Mouse (Mus musculus) embryonic fibroblast, embryonic 13.5 days (primary cell): ENCODE results near the gene Vmn2r89. TPM values are rescaled to one million over a fixed set of nuclear protein-coding genes. Genes with fewer than 3 reads are reported as not detected.
"Not testable (repeated sequence)": the region's sequence is repeated elsewhere in the genome, so short reads cannot be mapped to it uniquely, and the experiment has no call there.

Experiments
- H3K27ac ChIP-seq: 2 replicates; pipeline ENCODE4 v1.5.1; 2012; ENCODE audit warnings: low read length, control low read depth, inconsistent platforms; ENCODE audit not compliant: insufficient read depth
- H3K4me1 ChIP-seq: 2 replicates; pipeline ENCODE4 v1.6.1; 2011; ENCODE audit warnings: low read length; ENCODE audit not compliant: control insufficient read depth, insufficient read depth
- H3K4me3 ChIP-seq: 2 replicates; pipeline ENCODE4 v1.5.1; 2011; ENCODE audit warnings: mild to moderate bottlenecking, control low read depth, low read length; ENCODE audit not compliant: insufficient read depth
- CTCF ChIP-seq: IDR thresholded peaks from 2 replicates; pipeline ENCODE4 v1.5.1; 2011; ENCODE audit warnings: mild to moderate bottlenecking, control low read depth, low read length, moderate library complexity, borderline replicate concordance; ENCODE audit not compliant: insufficient read depth
- POLR2A ChIP-seq: IDR thresholded peaks from 2 replicates; pipeline ENCODE4 v1.6.1; 2011; ENCODE audit warnings: low read depth, mild to moderate bottlenecking, control low read depth, low read length, moderate library complexity
- polyA plus RNA-seq: library from polyadenylated mRNA; stranded (reverse); fragments of >200 nt; gene quantifications from 2 replicates; pipeline ENCODE4 v1.2.4, GENCODE M21; 2011; ENCODE audit warnings: low read depth; ENCODE audit not compliant: missing spikeins, insufficient read length

The Vmn2r89 gene
- polyA plus RNA-seq, result not detected in 2 replicates

DNA sequence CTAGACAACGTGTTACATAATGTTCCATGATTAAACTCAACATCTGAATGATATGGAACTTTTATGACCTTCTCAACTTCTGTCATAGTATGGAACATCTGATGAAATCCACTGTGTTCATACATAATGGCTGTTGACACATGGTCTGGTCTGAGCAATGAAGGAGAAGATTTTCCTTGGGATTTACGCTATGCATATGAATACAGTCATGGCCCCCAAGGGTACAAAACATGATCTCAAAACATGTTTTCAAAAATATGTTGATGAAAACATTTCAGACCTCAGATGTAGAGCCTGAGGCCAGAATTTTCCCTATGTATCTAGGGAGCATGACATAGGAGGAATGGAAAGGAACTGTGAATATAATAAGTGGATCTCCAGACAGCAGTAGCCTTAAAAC lies at the start of gene Vmn2r89:
Gene Vmn2r89, plus strand, starts transcription at position 301 of the 400 bp plus-strand sequence.
- H3K4me3 ChIP-seq, H3K4me1 ChIP-seq, H3K27ac ChIP-seq: not testable (repeated sequence)

DNA sequence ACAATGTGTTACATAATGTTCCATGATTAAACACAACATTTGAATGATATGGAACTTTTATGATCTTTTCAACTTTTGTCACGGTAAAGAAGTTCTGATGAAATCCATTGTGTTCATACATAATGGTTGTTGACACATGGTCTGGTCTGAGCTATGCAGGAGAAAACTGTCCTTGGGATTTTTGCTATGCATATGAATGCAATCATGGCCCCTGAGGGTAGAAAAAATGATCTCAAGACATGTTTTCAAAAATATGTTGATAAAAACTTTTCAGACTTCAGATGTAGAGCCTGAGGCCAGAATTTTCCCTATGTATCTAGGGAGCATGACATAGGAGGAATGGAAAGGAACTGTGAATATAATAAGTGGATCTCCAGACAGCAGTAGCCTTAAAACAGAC lies 41.1 kb upstream of the Vmn2r89 start, which contains the start of gene Vmn2r88:
Gene Vmn2r88, plus strand, starts transcription at position 301 of the 400 bp plus-strand sequence.
- no peak within 1 kb of the TSS for H3K4me3 ChIP-seq
- H3K27ac ChIP-seq, result no peak within 1 kb of the TSS
- TF ChIP-seq CTCF, result no peak
- TF ChIP-seq POLR2A, result no peak

DNA sequence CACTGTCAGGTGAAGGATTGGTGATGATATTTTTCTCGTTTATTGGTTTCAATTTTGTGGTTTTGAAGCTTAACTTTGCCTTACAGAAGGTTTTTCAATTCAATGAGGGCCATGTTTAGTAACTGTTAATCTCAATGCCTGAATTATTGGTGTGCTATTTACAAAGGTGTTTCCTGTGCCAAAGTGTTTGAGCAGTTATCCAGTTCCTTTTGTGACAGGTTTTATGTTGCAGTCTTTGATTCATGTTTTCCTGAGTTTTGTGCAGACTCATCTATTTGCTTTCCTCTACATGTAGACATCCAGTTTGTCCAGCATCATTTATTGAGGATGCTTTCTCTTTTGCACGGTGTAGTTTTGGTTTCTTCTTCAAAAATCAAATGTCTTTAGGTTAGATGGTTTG lies 27.8 kb upstream of the Vmn2r89 start:
- H3K4me1 ChIP-seq, result no peaks in the 10 kb centered on the region
- no peak for TF ChIP-seq CTCF
- no peak for TF ChIP-seq POLR2A
- no peak overlapping the region for H3K4me3 ChIP-seq
- H3K27ac ChIP-seq, result no peak overlapping the region

More for the DNA sequence above, 41.1 kb upstream of the Vmn2r89 start, which contains the start of gene Vmn2r88:
- H3K4me1 ChIP-seq, result no peaks in the 10 kb centered on the region

DNA sequence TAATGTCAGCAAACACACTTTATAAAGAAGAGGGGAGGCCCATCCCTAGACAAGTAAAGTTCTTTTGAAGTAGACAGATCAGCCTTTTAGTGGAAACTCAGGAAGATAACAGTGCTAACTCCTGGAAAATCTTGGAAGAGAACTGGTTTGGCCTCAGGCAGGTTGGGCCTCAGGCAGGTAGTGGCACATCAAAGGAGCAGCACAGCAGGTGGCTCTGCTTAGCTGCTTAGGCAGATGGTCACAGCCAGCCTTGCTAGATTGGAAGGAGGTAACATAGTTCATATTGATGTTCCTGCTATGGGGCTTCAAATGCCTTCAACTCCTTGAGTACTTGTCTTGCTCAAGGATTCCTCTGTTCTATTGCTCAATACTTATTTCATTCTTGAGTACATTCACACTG lies 21.5 kb upstream of the Vmn2r89 start:
- not testable (repeated sequence) for H3K27ac ChIP-seq, H3K4me3 ChIP-seq, H3K4me1 ChIP-seq

DNA sequence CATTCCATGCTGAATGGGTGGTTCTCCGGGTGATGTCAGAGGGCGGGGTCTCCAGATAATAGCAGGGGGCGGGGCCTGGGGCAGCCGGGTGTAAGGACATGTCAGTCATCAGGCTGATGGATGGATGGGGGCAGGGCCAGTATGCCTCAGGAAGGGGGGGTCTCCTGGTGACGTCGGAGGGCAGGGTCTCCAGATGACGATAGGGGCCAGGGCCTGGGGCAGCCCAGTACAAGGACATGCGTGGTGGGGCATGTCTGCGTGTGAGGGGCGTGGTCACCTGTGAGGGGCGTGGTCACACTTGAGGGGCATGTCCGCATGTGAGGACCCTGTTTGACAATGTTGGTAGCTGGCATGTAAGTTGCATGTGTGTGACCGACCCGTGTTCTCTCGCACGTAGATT lies 17.1 kb upstream of the Vmn2r89 start:
- TF ChIP-seq CTCF (no peak), POLR2A (no peak)
- Histone ChIP-seq H3K27ac (no peak overlapping the region), H3K4me3 (no peak overlapping the region)

DNA sequence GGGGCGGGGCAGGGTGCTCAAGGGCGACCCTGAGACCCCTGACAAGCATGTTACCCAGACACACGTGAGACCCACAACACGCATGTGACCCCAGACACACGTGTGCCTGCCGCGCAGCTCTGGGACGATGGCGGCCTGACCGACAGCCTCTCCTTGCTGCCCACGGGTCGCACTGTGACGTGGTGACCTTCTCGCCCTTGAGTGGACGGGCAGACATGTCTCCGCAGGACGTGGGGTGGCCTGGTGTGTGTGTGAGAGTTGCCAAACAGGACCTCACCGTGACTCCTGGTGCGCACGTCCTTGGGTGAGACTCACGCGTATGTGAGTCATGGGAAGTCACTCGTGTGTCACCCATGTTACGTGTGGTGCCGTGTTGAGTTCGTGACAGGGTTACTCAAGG lies 16.6 kb upstream of the Vmn2r89 start:
- H3K27ac ChIP-seq, result no peak overlapping the region
- no peaks in the 10 kb centered on the region for H3K4me1 ChIP-seq
- no peak overlapping the region for H3K4me3 ChIP-seq
- TF ChIP-seq POLR2A (no peak), CTCF (no peak)

More for the DNA sequence above, 17.1 kb upstream of the Vmn2r89 start:
- no peaks in the 10 kb centered on the region for H3K4me1 ChIP-seq

DNA sequence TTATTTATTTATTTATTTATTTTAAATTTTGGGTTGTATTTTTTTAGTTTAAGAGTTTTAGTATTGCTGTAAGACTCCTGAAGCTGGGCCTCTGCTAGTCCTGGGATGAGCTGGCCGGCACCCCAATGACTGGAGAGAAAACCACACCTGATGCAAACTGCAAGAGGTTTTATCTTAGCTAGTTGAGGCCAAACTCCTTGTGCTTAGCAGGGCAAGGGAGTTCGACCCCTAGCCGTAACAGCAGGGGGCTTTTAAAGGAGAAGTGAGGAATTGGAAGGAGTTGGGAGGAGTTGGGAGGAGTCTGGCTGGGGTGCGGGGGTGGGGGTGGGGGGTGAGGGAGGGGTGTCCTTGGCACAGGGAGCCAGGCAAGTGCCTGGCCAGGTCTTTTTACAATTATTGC lies 12.7 kb upstream of the Vmn2r89 start:
- no peak for TF ChIP-seq CTCF
- no peak for TF ChIP-seq POLR2A
- Histone ChIP-seq H3K27ac (no peak overlapping the region), H3K4me1 (no peaks in the 10 kb centered on the region), H3K4me3 (no peak overlapping the region)

DNA sequence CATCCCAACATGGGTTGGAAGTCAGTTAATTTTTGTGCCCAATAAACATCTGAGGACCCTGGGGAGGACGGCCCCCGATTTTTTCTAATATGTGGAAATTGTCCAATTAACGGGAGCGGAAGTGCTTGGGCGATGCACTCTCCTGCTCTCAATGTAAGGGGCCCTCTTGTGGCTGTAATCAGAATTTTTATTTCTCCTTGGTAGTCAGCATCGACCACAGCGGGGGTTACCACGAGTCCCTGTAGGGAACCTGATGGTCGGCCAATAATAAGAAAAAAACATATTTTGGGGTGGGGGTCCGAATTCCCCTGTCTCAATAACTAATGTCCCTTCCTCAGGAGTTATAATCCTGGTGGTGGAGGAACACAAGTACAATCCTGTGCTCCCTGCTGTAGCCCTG lies 28.6 kb downstream of the Vmn2r89 start:
- not testable (repeated sequence) for H3K4me3 ChIP-seq

DNA sequence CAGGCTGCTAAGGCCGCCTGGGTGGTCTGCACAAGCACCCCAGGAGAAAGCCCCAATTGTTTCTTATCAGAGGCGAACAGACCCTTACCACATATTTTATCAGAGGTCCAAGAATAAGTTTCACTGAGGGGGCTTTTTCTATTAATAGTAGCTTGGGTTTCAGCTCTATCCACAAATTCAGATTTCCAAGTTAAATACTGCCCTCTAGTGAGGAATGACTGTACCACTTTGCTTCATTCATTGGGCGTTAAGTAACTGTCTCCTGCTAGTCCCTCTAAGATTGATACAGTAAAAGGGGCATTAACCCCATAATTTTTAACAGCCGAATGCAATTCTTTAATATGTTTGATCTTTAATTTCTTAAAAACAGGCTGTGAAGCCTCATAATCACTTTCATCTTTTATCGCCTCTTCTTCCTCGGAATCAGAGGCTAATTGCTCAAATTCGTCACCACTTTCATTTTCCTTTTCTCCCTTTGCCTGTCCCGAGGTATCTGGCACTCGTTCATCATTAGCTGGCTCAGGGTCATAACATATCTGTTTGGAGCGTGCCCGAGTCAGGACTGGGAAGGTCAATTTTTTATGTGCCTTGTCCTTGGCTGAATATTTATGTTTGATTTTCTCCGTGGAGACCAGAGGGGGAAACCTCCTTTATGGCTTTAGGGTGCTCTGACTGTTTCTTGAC lies 29.8 kb downstream of the Vmn2r89 start:
- not testable (repeated sequence) for H3K4me1 ChIP-seq, H3K27ac ChIP-seq, H3K4me3 ChIP-seq

More for the DNA sequence above, 28.6 kb downstream of the Vmn2r89 start:
- H3K4me1 ChIP-seq, H3K27ac ChIP-seq: not testable (repeated sequence)

DNA sequence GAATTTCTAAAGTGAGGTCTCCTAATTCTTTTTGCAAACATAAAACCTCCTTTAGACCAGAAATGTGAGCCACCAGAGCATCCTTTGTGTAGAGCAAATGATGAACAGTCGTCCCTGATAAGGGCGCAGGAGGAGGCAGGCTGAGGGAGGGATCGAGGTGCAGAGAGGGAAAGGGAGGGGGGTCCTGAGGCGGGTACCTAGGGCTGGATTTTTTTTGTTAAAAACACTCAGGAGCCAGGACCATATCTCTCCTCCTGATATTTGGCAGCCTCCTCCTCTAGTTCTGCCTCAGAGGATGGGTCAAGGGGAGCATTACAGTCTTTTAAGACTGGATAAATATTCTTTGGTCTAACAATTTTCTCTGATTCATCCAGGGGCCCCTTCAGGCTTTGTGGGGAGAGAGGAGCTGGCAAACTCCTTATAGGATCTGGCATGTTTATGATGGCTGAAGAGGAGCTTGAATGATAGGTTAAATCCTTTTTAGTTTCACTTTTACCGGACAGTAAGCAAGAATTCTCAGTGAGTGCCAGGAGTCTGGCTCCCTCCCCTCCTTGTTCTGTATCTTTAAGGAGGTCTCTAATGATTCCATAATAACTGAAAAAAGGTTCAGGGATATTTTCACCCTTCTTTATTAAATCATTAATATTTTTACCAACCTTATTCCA lies 30.5 kb downstream of the Vmn2r89 start:
- Histone ChIP-seq H3K4me1 (no peaks in the 10 kb centered on the region), H3K27ac (no peak overlapping the region), H3K4me3 (no peak overlapping the region)
- TF ChIP-seq CTCF (no peak), POLR2A (no peak)

DNA sequence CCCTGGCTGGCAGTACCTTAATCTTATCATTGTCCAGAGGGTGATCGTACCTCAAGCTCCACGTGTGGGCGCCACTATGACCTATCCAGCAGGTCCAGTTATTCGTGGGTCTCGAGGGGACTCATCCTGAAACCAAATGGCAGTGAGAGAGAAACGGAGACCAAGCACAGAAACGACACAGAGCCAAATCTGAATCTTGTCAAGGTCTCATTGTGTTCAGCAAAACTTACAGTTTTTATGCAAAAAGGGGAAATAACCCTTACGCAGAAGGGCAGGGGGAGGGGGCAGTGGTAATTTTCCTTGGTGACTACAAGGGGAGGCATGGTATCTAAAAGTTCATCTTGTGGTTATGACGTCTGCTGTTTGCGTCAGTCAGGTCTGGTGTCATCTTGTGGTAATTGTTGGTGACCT lies 31.3 kb downstream of the Vmn2r89 start:
- not testable (repeated sequence) for H3K27ac ChIP-seq, H3K4me3 ChIP-seq, H3K4me1 ChIP-seq
